Mouse (Mus musculus) kidney, adult 2 months (tissue): ENCODE results near the gene Cul3.

Experiments
- CTCF ChIP-seq: fragments of 200-500 bp; conservative IDR thresholded peaks from 2 replicates; pipeline ENCODE4 v1.5.1; 2011; ENCODE audit warnings: low read depth, mild to moderate bottlenecking, control low read depth, low read length, moderate library complexity, mixed read lengths; ENCODE audit not compliant: insufficient read depth, insufficient read length
- POLR2A ChIP-seq: fragments of 200-500 bp; IDR thresholded peaks from one replicate; pipeline ENCODE4 v1.6.1; 2011; ENCODE audit warnings: low read depth, low read length, control low read depth

- TF ChIP-seq CTCF: no peak
- no peak for TF ChIP-seq POLR2A
Measured at GRCm38 (mm10) chr1:80218268-80218667, 122.0 kb downstream of the Cul3 start, which contains the start of gene Fam124b.
